Mouse (Mus musculus) embryo, embryonic 9.5 days (tissue): ENCODE measurements around the gene Foxb2.

Source experiments
- DNase-seq: peaks from one replicate; pipeline ENCODE4 v3.0.0-alpha.2; 2017; ENCODE audit errors: extremely low spot score

Foxb2 gene

GRCm38 (mm10) chr19:16825228-16825627, 48.4 kb downstream of the Foxb2 start:
- DNase-seq, result no peak
